Mouse (Mus musculus) forebrain, embryonic 16.5 days (tissue): ENCODE data around the gene Gorasp1. TPM values are rescaled to one million over a fixed set of nuclear protein-coding genes. Genes with fewer than 3 reads are reported as not detected.
A peak's percentile ranks its signal among the peaks of the same experiment; 100 is the strongest.

Source experiments
- ATAC-seq: fragments of 200-750 bp; cut with Nextera tagmentation; 2 replicates; pipeline ENCODE4 v1.8.0; 2017; ENCODE audit warnings: mild to moderate bottlenecking, moderate library complexity
- H3K27ac ChIP-seq: fragments of 300-500 bp; sonication (generic); 2 replicates; pipeline ENCODE4 v1.5.1; 2014; ENCODE audit warnings: low read length, control low read depth
- H3K27me3 ChIP-seq: fragments of 300-500 bp; sonication (generic); replicated peaks from 2 replicates; pipeline ENCODE4 v1.6.1; 2014; ENCODE audit warnings: low read length; ENCODE audit not compliant: control insufficient read depth, insufficient read depth
- H3K36me3 ChIP-seq: fragments of 300-500 bp; sonication (generic); 2 replicates; pipeline ENCODE4 v1.6.1; 2014; ENCODE audit not compliant: control insufficient read depth, insufficient read depth
- H3K4me1 ChIP-seq: fragments of 300-500 bp; sonication (generic); replicated peaks from 2 replicates; pipeline ENCODE4 v1.6.1; 2014; ENCODE audit warnings: low read length; ENCODE audit not compliant: control insufficient read depth, insufficient read depth
- H3K4me2 ChIP-seq: fragments of 300-500 bp; sonication (generic); 2 replicates; pipeline ENCODE4 v1.6.1; 2014; ENCODE audit warnings: mild to moderate bottlenecking, low read length, control low read depth
- H3K4me3 ChIP-seq: fragments of 300-500 bp; sonication (generic); replicated peaks from 2 replicates; pipeline ENCODE4 v1.5.1; 2014; ENCODE audit warnings: mild to moderate bottlenecking, low read length, control low read depth
- H3K9ac ChIP-seq: fragments of 300-500 bp; sonication (generic); replicated peaks from 2 replicates; pipeline ENCODE4 v1.6.1; 2014; ENCODE audit warnings: low read depth, low read length, control low read depth
- H3K9me3 ChIP-seq: fragments of 300-500 bp; sonication (generic); 2 replicates; pipeline ENCODE4 v1.6.1; 2016; ENCODE audit warnings: low read length; ENCODE audit not compliant: control insufficient read depth
- WGBS: fragments of 180-500 bp; shearing (Covaris S2); extraction: QIAGEN DNeasy Blood & Tissue Kit; methylation state at CpG from one replicate; pipeline ENCODE4 v1.1.7; 2014; 5-methylcytosine and 5-hydroxymethylcytosine counted together
- polyA plus RNA-seq: library from polyadenylated mRNA; unstranded; fragments of >200 nt; fragmentation: Nextera tagmentation; extraction: Ambion mirVana; gene quantifications from 2 replicates; pipeline ENCODE4 v1.2.1, GENCODE M21; 2015

Gene Gorasp1
- polyA plus RNA-seq, 1 experiment from 2014 or later, result 30.4 TPM

DNA sequence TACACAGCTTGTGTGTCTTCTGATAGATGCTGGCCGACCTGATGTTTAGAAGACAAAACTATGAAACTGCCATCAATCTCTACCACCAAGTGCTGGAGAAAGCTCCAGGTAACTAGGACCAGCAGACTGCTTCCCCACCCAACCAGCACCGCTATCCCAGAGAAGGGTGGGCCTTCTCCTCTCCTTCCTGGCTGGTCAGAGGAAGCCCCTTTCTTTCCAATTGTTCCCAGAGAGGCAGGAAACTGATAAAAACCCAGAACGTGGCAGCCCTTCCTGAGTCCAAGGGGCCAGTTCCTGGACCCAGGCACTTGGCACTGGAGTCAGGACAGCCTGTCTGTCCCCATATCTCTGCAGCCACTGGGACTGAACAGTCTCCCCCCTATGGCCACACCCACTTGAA is 26.8 kb upstream of the Gorasp1 start:
- Histone ChIP-seq H3K36me3 (no peaks in the 10 kb centered on the region), H3K4me1 (0 out of 2 replicates have a peak, but pooled peaks cover 3% of the 10 kb centered on the region), H3K27me3 (no peaks in the 10 kb centered on the region), H3K9ac (no peak overlapping the region), H3K27ac (no peak overlapping the region), H3K4me2 (no peak overlapping the region), H3K9me3 (no peaks in the 10 kb centered on the region), H3K4me3 (no peak overlapping the region)
- 83% methylated on average over 3 of the region's 3 CpGs for WGBS
- ATAC-seq, result no peak

DNA sequence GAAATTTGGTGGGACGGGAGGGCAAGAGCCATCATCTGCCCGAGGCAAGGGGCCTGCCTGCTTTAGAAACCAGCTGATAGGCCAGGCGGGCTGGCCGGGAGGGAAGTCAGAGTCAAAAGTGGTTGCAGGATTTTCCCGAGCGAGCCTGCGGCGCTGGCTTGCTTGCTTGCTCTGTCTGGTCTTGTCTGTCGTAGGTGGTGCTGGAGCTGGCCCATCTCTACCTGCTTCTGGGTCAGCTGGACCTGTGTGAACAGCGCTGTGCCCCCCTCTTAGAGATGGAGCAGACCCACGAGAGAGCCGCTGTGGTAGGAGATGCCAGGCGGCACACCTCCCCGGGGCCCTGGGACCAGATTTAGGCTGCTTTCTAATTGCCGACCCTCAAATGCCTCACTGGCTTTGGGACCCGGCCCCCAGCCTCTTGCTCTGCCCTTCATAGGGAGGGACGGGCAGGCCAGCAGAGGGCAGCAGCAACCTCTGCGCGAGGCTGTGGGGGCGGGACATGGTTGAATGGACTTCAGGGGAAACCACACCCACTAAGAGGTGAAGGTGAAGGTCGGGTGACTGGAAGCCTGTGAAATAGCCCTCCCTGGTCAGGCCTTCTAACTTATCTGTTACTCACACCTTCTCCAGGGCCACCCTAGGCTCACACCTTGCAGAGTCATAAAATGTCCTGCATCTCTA is 25.8 kb upstream of the Gorasp1 start:
- Histone ChIP-seq H3K9me3 (no peaks in the 10 kb centered on the region), H3K27ac (no peak overlapping the region), H3K9ac (no peak overlapping the region), H3K27me3 (no peaks in the 10 kb centered on the region), H3K4me2 (no peak overlapping the region), H3K36me3 (no peaks in the 10 kb centered on the region), H3K4me1 (0 out of 2 replicates have a peak, but pooled peaks cover 3% of the 10 kb centered on the region), H3K4me3 (no peak overlapping the region)
- WGBS, result 9% methylated on average over 21 of the region's 21 CpGs
- ATAC-seq, result peak; percentile 59; the same call in 1 of the 2 replicates

DNA sequence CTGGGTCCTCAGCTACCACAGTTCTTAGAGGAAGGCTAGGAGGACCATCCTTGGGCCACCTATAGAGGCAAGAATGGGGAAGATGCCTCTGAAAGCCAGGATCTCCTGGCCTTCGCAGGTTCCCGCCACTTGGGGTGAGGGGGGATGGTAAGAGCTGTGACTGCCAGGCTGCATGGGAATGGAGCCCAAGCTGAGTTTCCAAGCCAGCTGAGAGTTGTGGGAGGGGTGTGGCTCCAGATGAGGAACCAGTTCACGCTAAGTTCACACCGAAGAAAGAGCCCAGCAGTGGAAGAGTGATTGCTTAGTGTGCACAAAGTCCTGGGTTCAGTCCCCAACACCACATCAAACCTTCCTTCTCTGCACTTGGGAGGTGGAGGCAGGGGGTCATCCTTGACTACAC is 24.9 kb upstream of the Gorasp1 start:
- no peaks in the 10 kb centered on the region for H3K9me3 ChIP-seq
- H3K27me3 ChIP-seq, result no peaks in the 10 kb centered on the region
- H3K27ac ChIP-seq, result no peak overlapping the region
- H3K4me1 ChIP-seq, result 0 out of 2 replicates have a peak, but pooled peaks cover 3% of the 10 kb centered on the region
- H3K4me3 ChIP-seq, result no peak overlapping the region
- no peak overlapping the region for H3K9ac ChIP-seq
- H3K36me3 ChIP-seq, result no peaks in the 10 kb centered on the region
- 79% methylated on average over 4 of the region's 4 CpGs for WGBS
- no peak for ATAC-seq
- no peak overlapping the region for H3K4me2 ChIP-seq

DNA sequence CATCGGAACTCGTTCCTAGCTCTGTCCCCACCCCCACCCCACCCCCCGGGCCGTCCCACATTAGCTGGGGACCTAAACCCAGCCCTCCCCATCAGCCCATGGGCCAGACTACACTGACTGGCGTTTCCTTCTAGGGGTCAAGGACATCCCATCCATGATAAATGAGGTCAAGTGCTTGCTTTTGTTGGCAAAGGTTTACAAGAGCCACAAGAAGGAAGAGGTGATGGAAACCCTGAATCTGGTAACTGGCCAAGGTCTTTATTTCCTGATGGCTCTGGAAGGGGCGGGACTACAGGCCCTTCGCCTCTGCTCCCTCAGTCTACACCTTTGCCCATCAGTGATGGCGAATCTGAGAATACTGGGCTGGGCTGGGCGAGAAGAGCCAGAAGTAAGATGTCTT is 21.5 kb upstream of the Gorasp1 start:
- H3K4me1 ChIP-seq, result 0 out of 2 replicates have a peak, but pooled peaks cover 3% of the 10 kb centered on the region
- H3K4me2 ChIP-seq, result no peak overlapping the region
- H3K36me3 ChIP-seq, result no peaks in the 10 kb centered on the region
- no peak for ATAC-seq
- no peaks in the 10 kb centered on the region for H3K27me3 ChIP-seq
- no peaks in the 10 kb centered on the region for H3K9me3 ChIP-seq
- H3K27ac ChIP-seq, result no peak overlapping the region
- H3K9ac ChIP-seq, result no peak overlapping the region
- H3K4me3 ChIP-seq, result no peak overlapping the region
- WGBS, result 83% methylated on average over 9 of the region's 9 CpGs

DNA sequence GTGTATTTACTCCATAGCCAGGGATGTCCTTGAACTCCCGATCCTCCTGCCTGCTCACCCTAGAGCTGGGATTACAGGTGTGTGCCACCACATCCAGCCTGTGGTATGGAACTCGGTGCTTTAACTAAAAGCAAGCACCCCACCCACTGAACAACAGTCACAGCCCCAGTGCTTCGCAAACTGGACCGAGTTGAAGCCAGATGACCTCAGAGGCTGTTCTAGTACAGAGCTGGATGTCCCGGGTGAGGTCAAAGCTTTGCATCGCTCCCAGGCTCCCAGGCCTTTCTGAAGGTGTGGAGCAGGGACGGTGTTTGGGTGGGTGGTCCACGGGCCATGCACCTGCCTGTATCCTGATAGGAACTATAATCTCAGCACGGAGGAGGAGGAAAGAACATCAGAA is 14.0 kb upstream of the Gorasp1 start:
- H3K4me3 ChIP-seq, result no peak overlapping the region
- no peak overlapping the region for H3K4me2 ChIP-seq
- H3K9ac ChIP-seq, result no peak overlapping the region
- H3K27me3 ChIP-seq, result no peaks in the 10 kb centered on the region
- WGBS, result 89% methylated on average over 9 of the region's 9 CpGs
- H3K36me3 ChIP-seq, result no peaks in the 10 kb centered on the region
- H3K27ac ChIP-seq, result no peak overlapping the region
- H3K4me1 ChIP-seq, result no peaks in the 10 kb centered on the region; the same call in 1 of the 2 replicates
- no peaks in the 10 kb centered on the region for H3K9me3 ChIP-seq
- ATAC-seq, result no peak

DNA sequence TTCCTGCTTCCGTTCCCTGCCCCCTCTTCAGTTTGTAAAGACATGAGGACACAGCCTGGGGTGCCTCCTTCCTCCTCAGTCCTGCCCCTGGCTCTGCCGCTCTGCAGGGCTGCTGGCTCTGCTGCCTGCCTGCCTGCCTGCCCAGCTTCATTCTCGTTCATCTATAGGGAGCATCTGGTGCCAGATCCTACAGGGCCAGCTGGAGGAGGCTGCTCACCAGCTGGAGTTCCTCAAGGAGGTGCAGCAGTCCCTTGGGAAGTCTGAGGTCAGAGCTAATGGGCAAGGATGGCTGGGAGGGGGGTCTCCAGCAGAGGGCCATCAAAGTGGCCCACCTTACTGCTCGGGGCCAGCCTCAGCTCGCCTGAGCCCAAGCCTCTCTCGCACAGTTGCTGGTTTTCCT is 13.1 kb upstream of the Gorasp1 start:
- Histone ChIP-seq H3K27me3 (no peaks in the 10 kb centered on the region), H3K9ac (no peak overlapping the region), H3K27ac (no peak overlapping the region), H3K36me3 (no peaks in the 10 kb centered on the region), H3K9me3 (no peaks in the 10 kb centered on the region), H3K4me2 (no peak overlapping the region), H3K4me3 (no peak overlapping the region), H3K4me1 (no peaks in the 10 kb centered on the region; the same call in 1 of the 2 replicates)
- no peak; the same call in 1 of the 2 replicates for ATAC-seq
- WGBS, result 51% methylated on average over 6 of the region's 6 CpGs

DNA sequence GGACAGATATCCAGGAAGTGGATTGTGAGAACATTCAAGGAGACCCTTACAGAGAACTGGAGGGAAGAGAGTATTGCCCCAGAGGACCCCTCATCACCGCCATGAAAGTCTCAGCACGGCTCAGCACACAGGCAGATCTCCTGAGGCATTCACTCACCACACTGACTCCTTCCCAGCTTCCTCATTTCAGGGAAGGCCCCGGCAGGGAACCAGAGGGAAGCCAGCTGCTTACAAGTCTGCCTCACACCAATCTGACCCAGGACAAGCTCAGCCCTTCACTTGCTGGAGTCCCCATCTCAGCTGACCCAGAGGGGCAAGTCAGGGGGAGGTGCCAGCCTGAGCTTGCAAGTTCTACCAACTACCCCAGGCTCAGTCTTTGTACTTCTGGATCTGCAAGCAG is 11.4 kb upstream of the Gorasp1 start:
- H3K4me2 ChIP-seq, result no peak overlapping the region
- H3K9me3 ChIP-seq, result no peaks in the 10 kb centered on the region
- no peak overlapping the region for H3K9ac ChIP-seq
- WGBS, result 46% methylated on average over 3 of the region's 3 CpGs
- H3K4me1 ChIP-seq, result no peaks in the 10 kb centered on the region; the same call in 1 of the 2 replicates
- no peak overlapping the region for H3K27ac ChIP-seq
- no peaks in the 10 kb centered on the region for H3K27me3 ChIP-seq
- H3K36me3 ChIP-seq, result no peaks in the 10 kb centered on the region
- no peak overlapping the region for H3K4me3 ChIP-seq
- no peak for ATAC-seq

DNA sequence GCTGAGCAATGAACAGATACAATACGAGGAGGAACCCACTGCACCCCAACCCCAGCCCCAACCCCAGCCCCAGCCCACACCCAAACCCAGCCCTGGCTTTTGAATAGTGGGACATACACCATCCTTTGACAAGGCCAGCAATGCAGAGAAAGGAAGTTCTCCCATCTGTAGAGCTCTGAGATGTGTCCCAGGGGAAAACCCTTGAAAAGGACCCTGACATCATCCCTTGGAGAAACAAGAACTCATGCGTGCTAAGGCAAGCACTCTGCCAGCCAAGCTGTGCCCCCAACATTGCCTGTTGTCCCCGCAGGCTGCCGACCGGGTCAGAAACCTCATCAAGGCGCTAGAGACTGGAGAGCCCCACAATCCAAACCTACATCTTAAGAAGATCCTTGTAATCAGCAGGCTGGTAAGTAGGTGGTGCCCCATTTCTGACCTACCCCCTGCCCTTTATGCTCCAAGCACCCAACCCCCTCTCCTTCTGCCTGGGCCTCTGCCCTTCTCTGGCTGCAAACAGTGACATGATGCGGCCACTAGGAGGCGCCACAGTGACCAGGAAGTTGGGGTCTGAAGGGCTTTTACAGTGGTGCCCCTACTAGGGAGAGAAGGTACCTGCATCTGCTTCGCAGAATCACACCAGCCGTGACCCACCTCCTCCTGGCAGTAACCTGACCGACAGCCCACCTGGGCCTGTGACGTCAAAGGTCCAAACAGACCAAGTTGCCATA is 8.0 kb upstream of the Gorasp1 start:
- H3K4me3 ChIP-seq, result no peak overlapping the region
- H3K36me3 ChIP-seq, result no peaks in the 10 kb centered on the region
- WGBS, result 77% methylated on average over 12 of the region's 12 CpGs
- no peak overlapping the region for H3K4me2 ChIP-seq
- H3K27me3 ChIP-seq, result no peaks in the 10 kb centered on the region
- no peaks in the 10 kb centered on the region for H3K9me3 ChIP-seq
- no peak overlapping the region for H3K9ac ChIP-seq
- no peak overlapping the region for H3K27ac ChIP-seq
- ATAC-seq, result no peak
- no peaks in the 10 kb centered on the region; the same call in 1 of the 2 replicates for H3K4me1 ChIP-seq

DNA sequence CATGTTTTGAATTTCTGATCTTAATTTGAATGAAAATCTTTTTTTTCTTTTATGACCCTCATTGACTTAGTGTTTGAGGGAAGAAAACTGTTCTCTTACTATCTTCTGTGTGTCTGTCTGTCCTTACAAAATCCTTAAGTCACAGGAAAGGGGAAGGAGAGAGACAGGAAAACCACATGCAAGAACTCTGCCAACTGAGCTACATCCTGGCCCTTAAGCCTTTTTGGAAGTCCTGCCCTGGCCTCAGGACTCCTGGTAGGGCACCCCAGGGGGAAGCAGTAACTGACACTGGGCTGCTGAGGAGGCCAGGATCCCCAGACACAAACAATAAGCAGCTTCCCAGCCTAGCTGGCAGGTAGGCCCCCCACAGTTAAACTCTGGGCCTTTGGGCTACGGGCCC is 6.0 kb upstream of the Gorasp1 start:
- H3K4me3 ChIP-seq, result no peak overlapping the region
- no peak overlapping the region for H3K27ac ChIP-seq
- no peaks in the 10 kb centered on the region for H3K9me3 ChIP-seq
- ATAC-seq, result no peak
- H3K9ac ChIP-seq, result no peak overlapping the region
- whole genome bisulfite sequencing, result 43% methylated on average over 1 of the region's 1 CpGs
- H3K4me2 ChIP-seq, result no peak overlapping the region
- H3K36me3 ChIP-seq, result no peaks in the 10 kb centered on the region
- no peaks in the 10 kb centered on the region for H3K27me3 ChIP-seq
- no peaks in the 10 kb centered on the region for H3K4me1 ChIP-seq
